Mouse (Mus musculus) induced T-regulatory cell, adult 2 months (primary cell): ENCODE data around the gene Arl10.
A peak's percentile ranks its signal among the peaks of the same experiment; 100 is the strongest.

Source experiments
- DNase-seq: peaks from one replicate; pipeline ENCODE4 v3.0.0-alpha.2; 2012; ENCODE audit warnings: low read depth

Gene Arl10

GRCm38 (mm10) chr13:54616998-54617397 is 42.2 kb downstream of the Arl10 start:
- DNase-seq: peak; percentile 38

DNA sequence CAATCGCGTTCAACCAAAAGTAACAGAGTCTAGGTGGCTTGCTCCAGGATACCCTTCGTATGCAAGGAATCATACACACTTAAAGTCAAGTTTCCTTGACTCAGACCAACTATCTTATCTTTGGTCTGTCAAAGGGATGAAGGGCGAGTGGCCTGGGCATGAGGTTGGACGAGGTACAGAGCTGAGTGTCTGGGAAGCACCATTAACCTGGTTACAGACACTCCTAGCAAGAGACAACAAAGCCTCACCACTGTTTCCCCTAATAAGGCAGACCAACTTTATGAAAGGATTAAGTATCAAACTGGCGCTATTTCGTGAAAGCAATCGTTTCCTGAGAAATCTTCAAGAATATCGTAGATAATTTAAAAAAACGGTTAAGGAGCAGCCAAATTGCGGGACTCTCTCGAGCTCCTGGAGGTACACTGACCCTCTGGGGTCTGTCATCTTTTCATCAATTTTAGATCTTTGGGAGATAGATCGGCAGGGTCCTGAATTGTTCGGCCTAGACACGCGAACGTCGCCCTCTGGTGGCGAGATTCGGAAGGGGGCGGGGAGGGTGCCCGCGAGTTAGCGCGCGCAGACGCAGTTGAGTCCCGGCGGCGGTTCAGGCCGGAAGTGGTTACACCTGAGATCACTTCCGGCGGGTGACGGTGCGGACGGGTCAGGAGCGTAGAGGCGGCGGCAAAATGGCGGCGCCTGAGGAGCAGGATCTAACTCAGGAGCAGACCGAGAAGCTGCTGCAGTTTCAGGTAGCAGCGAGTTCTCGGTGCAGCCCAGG is 46.5 kb downstream of the Arl10 start, which contains the start of gene Faf2:
Gene Faf2 (plus strand): TSS at position 630 of the 778 bp plus-strand sequence.
- DNase-seq: peak; percentile 98

DNA sequence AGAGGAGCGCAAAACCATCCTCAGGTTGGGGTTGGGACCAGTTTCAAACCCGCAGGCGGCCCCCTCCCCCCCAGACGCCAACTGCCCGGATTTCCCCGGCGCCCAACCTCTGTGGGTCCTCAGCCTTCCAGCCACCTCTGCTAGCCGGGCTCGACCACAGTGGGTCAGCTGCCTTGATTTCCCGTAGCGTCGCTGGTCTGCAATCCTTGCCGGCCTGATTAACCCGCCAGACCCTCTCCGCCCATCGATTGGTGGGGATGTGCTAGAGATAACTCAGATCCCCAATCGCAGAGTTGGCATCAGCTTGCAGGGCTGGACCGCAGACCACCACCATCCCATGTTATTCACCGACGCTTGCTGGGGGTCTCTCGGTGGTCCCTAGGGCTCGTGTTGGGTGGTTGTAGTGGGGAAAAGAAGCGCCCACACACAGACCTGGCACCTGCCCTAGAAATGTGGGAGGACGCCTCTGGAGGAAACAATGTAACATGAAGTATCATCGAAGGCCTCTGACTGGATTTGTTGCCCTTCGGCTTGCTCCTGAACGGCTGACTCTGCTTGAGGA is 47.2 kb downstream of the Arl10 start:
- peak; percentile 69 for DNase-seq

DNA sequence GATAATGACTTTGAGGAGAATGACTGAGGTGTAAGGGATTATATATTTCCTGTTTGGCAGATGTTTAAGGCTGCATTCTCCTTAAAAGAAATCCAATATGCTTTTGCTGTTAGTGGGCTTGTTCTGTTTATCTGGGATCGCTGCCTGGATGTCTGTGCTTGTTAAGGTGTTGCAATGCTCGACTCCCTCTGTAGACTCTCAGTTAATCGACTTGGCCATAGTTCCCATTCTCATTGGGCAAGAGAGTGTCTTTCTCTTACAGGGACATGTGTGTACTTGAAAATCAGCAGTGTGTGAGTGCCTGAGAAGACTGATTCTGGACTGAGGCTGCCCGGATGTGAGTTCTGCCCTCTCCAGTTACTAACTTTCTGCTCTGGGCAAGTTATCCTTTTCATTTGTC is 54.3 kb downstream of the Arl10 start:
- DNase-seq: no peak
